Mouse (Mus musculus): ENCODE data around the gene Tmem132b. TPM values are rescaled to one million over a fixed set of nuclear protein-coding genes. Genes with fewer than 3 reads are reported as not detected.

Gene Tmem132b
- polyA plus RNA-seq, 1 experiment from 2014 or later, result 8.4 TPM

- Histone ChIP-seq H3K36me3 (ENCODE audit: control insufficient read depth, insufficient read depth) (no peaks in the 10 kb centered on the region), H3K9me3 (ENCODE audit: control insufficient read depth, low read length) (no peaks in the 10 kb centered on the region), H3K27me3 (replicated peaks; ENCODE audit: control insufficient read depth, insufficient read depth, low read length) (no peaks in the 10 kb centered on the region), H3K27ac (ENCODE audit: low read length) (no peak overlapping the region), H3K9ac (replicated peaks; ENCODE audit: low read depth, low read length) (no peak overlapping the region), H3K4me2 (ENCODE audit: low read length) (no peak overlapping the region), H3K4me3 (replicated peaks; ENCODE audit: low read length) (no peak overlapping the region), H3K4me1 (replicated peaks; ENCODE audit: control insufficient read depth, insufficient read depth, low read length) (no peaks in the 10 kb centered on the region)
- WGBS, result 63% methylated on average over 3 of the region's 3 CpGs
- peak; percentile 52 for ATAC-seq
Measured at GRCm38 (mm10) chr5:125699395-125699794, 167.8 kb downstream of the Tmem132b start.

DNA sequence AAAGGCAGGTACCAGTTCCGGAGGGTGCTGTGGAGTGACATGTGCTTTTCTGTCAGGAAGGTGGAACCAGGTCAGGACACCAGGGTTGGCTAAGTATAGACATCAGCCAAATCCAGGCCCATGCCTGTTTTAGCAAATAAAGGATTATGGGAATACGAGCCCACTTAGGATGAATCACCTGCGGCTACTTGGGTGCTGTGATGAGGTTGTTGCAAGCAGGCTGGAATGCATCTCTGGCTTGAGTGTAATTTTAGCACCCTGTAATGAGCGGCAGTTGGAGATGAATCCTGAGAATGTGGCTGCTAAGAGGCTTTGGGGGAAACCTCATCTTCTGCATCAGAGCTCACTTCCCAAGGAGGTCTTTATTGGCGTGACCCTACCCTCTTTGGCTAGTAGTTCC is 168.7 kb downstream of the Tmem132b start:
- Histone ChIP-seq H3K27me3 (replicated peaks; ENCODE audit: control insufficient read depth, insufficient read depth, low read length) (no peaks in the 10 kb centered on the region), H3K9me3 (ENCODE audit: control insufficient read depth, low read length) (no peaks in the 10 kb centered on the region), H3K27ac (ENCODE audit: low read length) (no peak overlapping the region), H3K4me3 (replicated peaks; ENCODE audit: low read length) (no peak overlapping the region), H3K36me3 (ENCODE audit: control insufficient read depth, insufficient read depth) (no peaks in the 10 kb centered on the region), H3K4me2 (ENCODE audit: low read length) (no peak overlapping the region), H3K9ac (replicated peaks; ENCODE audit: low read depth, low read length) (no peak overlapping the region), H3K4me1 (replicated peaks; ENCODE audit: control insufficient read depth, insufficient read depth, low read length) (peaks cover 3% of the 10 kb centered on the region; the same call in 1 of the 2 replicates)
- no peak for ATAC-seq
- WGBS, result 95% methylated on average over 5 of the region's 5 CpGs

- 25% methylated on average over 8 of the region's 8 CpGs for WGBS
- no peaks in the 10 kb centered on the region for H3K27me3 ChIP-seq (replicated peaks; ENCODE audit: control insufficient read depth, insufficient read depth, low read length)
Measured at GRCm38 (mm10) chr5:125705379-125705778, 173.8 kb downstream of the Tmem132b start.

GRCm38 (mm10) chr5:125709160-125709559 is 177.6 kb downstream of the Tmem132b start:
- WGBS, result 13% methylated on average over 3 of the region's 3 CpGs
- Histone ChIP-seq H3K4me2 (ENCODE audit: low read length) (no peak overlapping the region), H3K4me3 (replicated peaks; ENCODE audit: low read length) (no peak overlapping the region), H3K9me3 (ENCODE audit: control insufficient read depth, low read length) (no peaks in the 10 kb centered on the region), H3K4me1 (replicated peaks; ENCODE audit: control insufficient read depth, insufficient read depth, low read length) (peaks cover 14% of the 10 kb centered on the region), H3K27ac (ENCODE audit: low read length) (no peak overlapping the region), H3K27me3 (replicated peaks; ENCODE audit: control insufficient read depth, insufficient read depth, low read length) (no peaks in the 10 kb centered on the region), H3K36me3 (ENCODE audit: control insufficient read depth, insufficient read depth) (no peaks in the 10 kb centered on the region), H3K9ac (replicated peaks; ENCODE audit: low read depth, low read length) (no peak overlapping the region)
- no peak for ATAC-seq

More at GRCm38 (mm10) chr5:125705379-125705778, 173.8 kb downstream of the Tmem132b start:
- Histone ChIP-seq H3K9me3 (ENCODE audit: control insufficient read depth, low read length) (no peaks in the 10 kb centered on the region), H3K27ac (ENCODE audit: low read length) (peak overlapping the region; percentile 54; the same call in 1 of the 2 replicates), H3K4me3 (replicated peaks; ENCODE audit: low read length) (no peak overlapping the region), H3K4me1 (replicated peaks; ENCODE audit: control insufficient read depth, insufficient read depth, low read length) (peaks cover 14% of the 10 kb centered on the region), H3K4me2 (ENCODE audit: low read length) (no peak overlapping the region), H3K9ac (replicated peaks; ENCODE audit: low read depth, low read length) (no peak overlapping the region), H3K36me3 (ENCODE audit: control insufficient read depth, insufficient read depth) (no peaks in the 10 kb centered on the region)
- ATAC-seq, result peak; percentile 84

DNA sequence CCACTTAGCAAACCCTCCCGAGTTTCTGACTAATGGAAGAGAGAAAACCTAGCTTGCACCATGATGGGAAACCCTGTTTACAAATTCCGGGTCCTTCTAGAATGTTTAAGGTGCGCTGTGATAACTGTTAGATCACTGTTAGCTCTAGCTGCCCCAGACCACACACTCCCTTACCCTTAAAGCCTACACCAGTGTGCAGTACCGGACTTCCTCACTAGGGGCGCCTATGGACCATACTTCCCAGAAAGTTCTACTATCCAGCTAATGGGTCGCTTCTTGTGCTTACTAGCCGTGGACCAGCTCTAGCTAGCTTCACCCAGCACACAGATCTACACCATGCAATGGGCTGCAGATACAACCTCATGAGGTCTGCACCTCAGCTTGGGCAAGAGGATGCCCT is 195.2 kb downstream of the Tmem132b start:
- no peak overlapping the region for H3K4me3 ChIP-seq (replicated peaks; ENCODE audit: low read length)
- WGBS, result 94% methylated on average over 7 of the region's 7 CpGs
- no peaks in the 10 kb centered on the region for H3K4me1 ChIP-seq (replicated peaks; ENCODE audit: control insufficient read depth, insufficient read depth, low read length)
- no peak overlapping the region for H3K4me2 ChIP-seq (ENCODE audit: low read length)
- peaks cover 3% of the 10 kb centered on the region; the same call in 1 of the 2 replicates for H3K9me3 ChIP-seq (ENCODE audit: control insufficient read depth, low read length)
- H3K27me3 ChIP-seq (replicated peaks; ENCODE audit: control insufficient read depth, insufficient read depth, low read length), result no peaks in the 10 kb centered on the region
- H3K9ac ChIP-seq (replicated peaks; ENCODE audit: low read depth, low read length), result no peak overlapping the region
- ATAC-seq, result no peak
- no peaks in the 10 kb centered on the region for H3K36me3 ChIP-seq (ENCODE audit: control insufficient read depth, insufficient read depth)
- H3K27ac ChIP-seq (ENCODE audit: low read length), result no peak overlapping the region

DNA sequence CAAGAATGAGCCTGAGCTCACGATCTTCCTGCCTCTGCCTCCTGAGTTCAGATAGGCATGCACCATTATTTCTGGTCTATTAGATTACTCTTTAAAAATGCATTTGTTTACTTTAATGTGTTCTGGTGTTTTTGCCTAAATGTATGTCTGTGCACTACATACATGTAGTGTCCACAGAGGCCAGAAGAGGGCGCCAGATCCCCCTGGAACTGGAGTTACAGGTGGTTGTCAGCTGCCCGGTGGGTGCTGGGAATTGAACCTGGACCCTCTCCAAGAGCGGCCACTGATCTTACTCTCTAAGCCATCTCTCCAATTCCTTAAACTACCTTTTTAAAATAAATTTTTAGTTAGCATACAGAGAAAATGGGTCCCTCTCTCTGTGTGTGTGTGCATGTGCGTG is 195.9 kb downstream of the Tmem132b start:
- H3K4me1 ChIP-seq (replicated peaks; ENCODE audit: control insufficient read depth, insufficient read depth, low read length), result no peaks in the 10 kb centered on the region
- WGBS, result 87% methylated on average over 5 of the region's 5 CpGs

GRCm38 (mm10) chr5:125727936-125728335 is 196.4 kb downstream of the Tmem132b start:
- no peaks in the 10 kb centered on the region for H3K27me3 ChIP-seq (replicated peaks; ENCODE audit: control insufficient read depth, insufficient read depth, low read length)
- WGBS, result 93% methylated on average over 9 of the region's 9 CpGs
- H3K36me3 ChIP-seq (ENCODE audit: control insufficient read depth, insufficient read depth), result no peaks in the 10 kb centered on the region
- ATAC-seq, result no peak
- no peak overlapping the region for H3K4me2 ChIP-seq (ENCODE audit: low read length)
- H3K27ac ChIP-seq (ENCODE audit: low read length), result no peak overlapping the region
- H3K4me1 ChIP-seq (replicated peaks; ENCODE audit: control insufficient read depth, insufficient read depth, low read length), result no peaks in the 10 kb centered on the region
- no peak overlapping the region for H3K9ac ChIP-seq (replicated peaks; ENCODE audit: low read depth, low read length)
- peaks cover 3% of the 10 kb centered on the region; the same call in 1 of the 2 replicates for H3K9me3 ChIP-seq (ENCODE audit: control insufficient read depth, low read length)
- H3K4me3 ChIP-seq (replicated peaks; ENCODE audit: low read length), result no peak overlapping the region

More for the DNA sequence above, 195.9 kb downstream of the Tmem132b start:
- no peak overlapping the region for H3K9ac ChIP-seq (replicated peaks; ENCODE audit: low read depth, low read length)
- no peaks in the 10 kb centered on the region for H3K36me3 ChIP-seq (ENCODE audit: control insufficient read depth, insufficient read depth)
- H3K9me3 ChIP-seq (ENCODE audit: control insufficient read depth, low read length), result peaks cover 3% of the 10 kb centered on the region; the same call in 1 of the 2 replicates
- H3K4me2 ChIP-seq (ENCODE audit: low read length), result no peak overlapping the region
- no peak for ATAC-seq
- no peak overlapping the region for H3K27ac ChIP-seq (ENCODE audit: low read length)
- H3K4me3 ChIP-seq (replicated peaks; ENCODE audit: low read length), result no peak overlapping the region
- no peaks in the 10 kb centered on the region for H3K27me3 ChIP-seq (replicated peaks; ENCODE audit: control insufficient read depth, insufficient read depth, low read length)

DNA sequence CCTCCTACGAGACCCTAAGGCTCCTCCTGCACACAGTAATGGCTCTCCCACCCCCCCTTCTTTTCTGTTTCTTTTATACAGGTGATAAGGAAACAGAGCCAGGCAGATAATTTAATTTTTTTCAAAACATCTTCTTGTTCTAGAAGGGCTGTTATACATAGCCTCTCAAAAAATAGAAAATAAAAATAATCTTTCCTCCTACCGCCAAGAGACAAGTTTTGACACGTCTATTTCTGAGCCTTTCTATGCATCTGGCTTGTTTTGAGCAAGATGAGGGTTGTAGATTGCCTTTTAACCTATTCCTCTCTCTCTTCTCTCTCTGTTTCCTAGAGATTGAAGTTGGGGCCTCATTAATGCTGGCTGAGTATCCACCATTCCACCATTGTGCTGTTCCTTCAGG is 196.9 kb downstream of the Tmem132b start:
- no peaks in the 10 kb centered on the region for H3K36me3 ChIP-seq (ENCODE audit: control insufficient read depth, insufficient read depth)
- H3K9me3 ChIP-seq (ENCODE audit: control insufficient read depth, low read length), result peaks cover 3% of the 10 kb centered on the region; the same call in 1 of the 2 replicates
- no peak overlapping the region for H3K4me3 ChIP-seq (replicated peaks; ENCODE audit: low read length)
- H3K4me1 ChIP-seq (replicated peaks; ENCODE audit: control insufficient read depth, insufficient read depth, low read length), result no peaks in the 10 kb centered on the region
- 85% methylated on average over 3 of the region's 3 CpGs for WGBS
- H3K27me3 ChIP-seq (replicated peaks; ENCODE audit: control insufficient read depth, insufficient read depth, low read length), result no peaks in the 10 kb centered on the region
- ATAC-seq, result no peak
- no peak overlapping the region for H3K4me2 ChIP-seq (ENCODE audit: low read length)
- H3K9ac ChIP-seq (replicated peaks; ENCODE audit: low read depth, low read length), result no peak overlapping the region
- H3K27ac ChIP-seq (ENCODE audit: low read length), result no peak overlapping the region

GRCm38 (mm10) chr5:125733806-125734205 is 202.2 kb downstream of the Tmem132b start:
- Histone ChIP-seq H3K4me2 (ENCODE audit: low read length) (no peak overlapping the region), H3K4me3 (replicated peaks; ENCODE audit: low read length) (no peak overlapping the region), H3K4me1 (replicated peaks; ENCODE audit: control insufficient read depth, insufficient read depth, low read length) (no peaks in the 10 kb centered on the region), H3K36me3 (ENCODE audit: control insufficient read depth, insufficient read depth) (no peaks in the 10 kb centered on the region), H3K9me3 (ENCODE audit: control insufficient read depth, low read length) (no peaks in the 10 kb centered on the region), H3K27me3 (replicated peaks; ENCODE audit: control insufficient read depth, insufficient read depth, low read length) (no peaks in the 10 kb centered on the region), H3K27ac (ENCODE audit: low read length) (no peak overlapping the region), H3K9ac (replicated peaks; ENCODE audit: low read depth, low read length) (no peak overlapping the region)
- WGBS, result 100% methylated on average over 1 of the region's 1 CpGs
- no peak for ATAC-seq

DNA sequence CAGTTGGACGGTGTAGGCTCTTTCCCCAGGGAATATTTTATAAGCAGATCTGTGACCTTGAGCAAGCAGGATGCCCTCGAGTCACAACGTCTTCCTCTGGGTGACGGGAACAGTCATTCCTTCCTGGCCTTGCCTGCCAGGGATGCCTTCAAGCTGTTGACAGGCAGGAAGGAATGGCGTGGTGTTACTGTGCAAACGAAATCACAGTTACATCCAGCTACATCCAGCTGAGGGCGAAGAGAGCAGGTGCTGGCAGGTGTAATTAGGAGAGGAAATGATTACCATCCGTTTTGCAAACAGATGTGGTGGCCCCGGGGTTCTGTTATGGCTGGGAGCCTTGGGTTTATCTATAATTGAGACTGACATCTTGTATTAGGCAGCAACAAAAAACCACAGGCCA is 205.5 kb downstream of the Tmem132b start:
- Histone ChIP-seq H3K4me1 (replicated peaks; ENCODE audit: control insufficient read depth, insufficient read depth, low read length) (no peaks in the 10 kb centered on the region), H3K27ac (ENCODE audit: low read length) (no peak overlapping the region), H3K4me2 (ENCODE audit: low read length) (no peak overlapping the region), H3K9ac (replicated peaks; ENCODE audit: low read depth, low read length) (no peak overlapping the region), H3K4me3 (replicated peaks; ENCODE audit: low read length) (no peak overlapping the region), H3K36me3 (ENCODE audit: control insufficient read depth, insufficient read depth) (no peaks in the 10 kb centered on the region), H3K27me3 (replicated peaks; ENCODE audit: control insufficient read depth, insufficient read depth, low read length) (no peaks in the 10 kb centered on the region), H3K9me3 (ENCODE audit: control insufficient read depth, low read length) (no peaks in the 10 kb centered on the region)
- no peak for ATAC-seq
- 70% methylated on average over 9 of the region's 9 CpGs for WGBS

Data from forebrain, embryonic 16.5 days (tissue).